Mouse (Mus musculus): ENCODE data around the gene Pip5k1a. TPM values are rescaled to one million over a fixed set of nuclear protein-coding genes. Genes with fewer than 3 reads are reported as not detected.
"Not testable (repeated sequence)": the region's sequence is repeated elsewhere in the genome, so short reads cannot be mapped to it uniquely, and the experiment has no call there.

The Pip5k1a gene
- total and polyA plus RNA-seq, 2 experiments from 2014 or later = 14.5 to 36.6 TPM

DNA sequence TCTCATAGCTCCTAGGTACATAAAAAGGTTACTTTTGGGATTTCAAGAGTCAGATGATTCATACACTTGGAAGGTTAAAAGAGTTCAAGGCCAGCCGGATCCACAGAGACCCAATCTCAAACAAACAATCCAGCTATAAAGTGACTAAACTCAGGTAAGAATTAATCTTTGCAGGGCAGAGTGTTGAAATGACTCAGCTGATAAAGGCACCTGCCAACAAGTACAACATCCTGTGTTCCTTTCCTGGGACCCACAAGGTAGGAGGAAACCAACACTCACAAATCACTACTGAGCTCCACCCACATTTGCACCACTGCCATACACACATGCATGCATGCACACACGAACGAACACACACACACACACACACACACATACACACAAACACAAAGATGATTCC, 78.1 kb downstream of the Pip5k1a start:
- WGBS = 71% methylated on average over 3 of the region's 3 CpGs
- Histone ChIP-seq H3K36me3 (replicated peaks; ENCODE audit: control insufficient read depth, insufficient read depth, low read length) (peaks cover 27% of the 10 kb centered on the region), H3K4me1 (ENCODE audit: control insufficient read depth, insufficient read depth) (peaks cover 16% of the 10 kb centered on the region), H3K27ac (ENCODE audit: low read depth) (no peak overlapping the region), H3K9me3 (replicated peaks; ENCODE audit: control insufficient read depth, low read length) (no peaks in the 10 kb centered on the region), H3K9ac (replicated peaks; ENCODE audit: low read depth, low read length) (no peak overlapping the region), H3K27me3 (ENCODE audit: control insufficient read depth, insufficient read depth, low read length) (no peaks in the 10 kb centered on the region), H3K4me3 (ENCODE audit: low read depth, low read length) (no peak overlapping the region), H3K4me2 (ENCODE audit: low read depth, low read length) (no peak overlapping the region)
- DNase-seq (ENCODE audit: low spot score) (no peak), ATAC-seq (ENCODE audit: insufficient read depth, low read depth) (no peak)
- TF ChIP-seq EP300 (IDR thresholded peaks at IDR 0.05; ENCODE audit: low read depth) (no peak), CTCF (IDR thresholded peaks at IDR 0.05; ENCODE audit: low read depth) (no peak)

DNA sequence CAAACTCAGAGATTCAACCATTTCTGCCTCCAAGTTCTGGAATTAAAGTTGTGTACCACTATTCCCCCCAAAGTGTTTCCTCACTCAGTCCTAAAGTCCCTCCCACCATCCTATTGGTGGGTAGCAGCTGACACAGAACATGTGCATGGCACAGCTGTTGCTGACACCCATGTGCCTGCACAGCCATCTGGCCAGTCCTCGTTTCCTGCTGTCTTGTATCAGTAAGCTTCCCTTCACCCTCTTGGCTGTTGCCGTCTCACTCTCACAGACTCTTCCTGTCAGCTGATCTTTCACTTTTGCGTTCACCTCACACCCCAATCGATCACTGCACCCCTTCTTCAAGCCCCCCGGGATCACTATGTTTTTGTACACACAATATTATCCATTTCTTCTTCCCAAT, 79.0 kb downstream of the Pip5k1a start:
- 0 out of 2 replicates have a peak, but pooled peaks have one; percentile 33 for ATAC-seq (ENCODE audit: insufficient read depth, low read depth)
- Histone ChIP-seq H3K9me3 (replicated peaks; ENCODE audit: control insufficient read depth, low read length) (no peaks in the 10 kb centered on the region), H3K36me3 (replicated peaks; ENCODE audit: control insufficient read depth, insufficient read depth, low read length) (peaks cover 18% of the 10 kb centered on the region), H3K4me3 (ENCODE audit: low read depth, low read length) (no peak overlapping the region), H3K9ac (replicated peaks; ENCODE audit: low read depth, low read length) (no peak overlapping the region), H3K4me1 (ENCODE audit: control insufficient read depth, insufficient read depth) (peaks cover 16% of the 10 kb centered on the region), H3K4me2 (ENCODE audit: low read depth, low read length) (no peak overlapping the region), H3K27me3 (ENCODE audit: control insufficient read depth, insufficient read depth, low read length) (no peaks in the 10 kb centered on the region), H3K27ac (ENCODE audit: low read depth) (no peak overlapping the region)
- no peak for DNase-seq (ENCODE audit: low spot score)
- TF ChIP-seq CTCF (IDR thresholded peaks at IDR 0.05; ENCODE audit: low read depth) (no peak), EP300 (IDR thresholded peaks at IDR 0.05; ENCODE audit: low read depth) (no peak)
- WGBS = 34% methylated on average over 5 of the region's 5 CpGs

DNA sequence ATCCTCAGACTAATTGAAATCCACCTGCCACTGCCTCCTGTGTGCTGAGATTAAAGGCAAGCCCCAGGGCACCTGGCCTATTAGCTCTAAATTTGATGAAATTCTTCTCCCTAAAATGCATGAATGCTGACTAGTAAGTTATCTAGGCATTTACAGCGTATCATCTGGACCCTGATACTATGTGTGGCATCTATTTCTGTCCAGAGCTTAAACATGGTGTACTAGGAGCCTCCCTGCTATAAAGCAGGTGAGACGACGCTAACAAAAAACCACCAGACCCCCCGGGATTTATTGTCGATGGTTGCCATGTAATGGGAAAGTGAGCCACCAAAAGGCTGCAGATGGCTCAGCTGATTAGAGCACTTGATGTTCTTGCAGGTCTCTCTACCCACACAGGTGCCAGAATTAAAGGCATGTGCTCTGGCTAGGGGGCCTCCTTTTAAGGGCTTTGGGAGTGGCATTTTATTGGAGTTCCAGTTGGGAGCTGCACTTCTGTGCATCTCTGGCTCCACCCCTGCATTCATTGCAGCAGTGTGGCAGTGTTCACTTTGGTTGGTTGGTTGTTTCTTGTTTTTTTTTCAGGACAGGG, 79.6 kb downstream of the Pip5k1a start:
- H3K27ac ChIP-seq (ENCODE audit: low read depth) = no peak overlapping the region
- H3K4me2 ChIP-seq (ENCODE audit: low read depth, low read length) = no peak overlapping the region
- peaks cover 16% of the 10 kb centered on the region for H3K4me1 ChIP-seq (ENCODE audit: control insufficient read depth, insufficient read depth)
- DNase-seq (ENCODE audit: low spot score) (no peak), ATAC-seq (ENCODE audit: insufficient read depth, low read depth) (no peak)
- 54% methylated on average over 5 of the region's 5 CpGs for WGBS
- no peaks in the 10 kb centered on the region for H3K9me3 ChIP-seq (replicated peaks; ENCODE audit: control insufficient read depth, low read length)
- no peak for TF ChIP-seq EP300 (IDR thresholded peaks at IDR 0.05; ENCODE audit: low read depth)
- no peak for TF ChIP-seq CTCF (IDR thresholded peaks at IDR 0.05; ENCODE audit: low read depth)
- peaks cover 14% of the 10 kb centered on the region for H3K36me3 ChIP-seq (replicated peaks; ENCODE audit: control insufficient read depth, insufficient read depth, low read length)
- no peak overlapping the region for H3K4me3 ChIP-seq (ENCODE audit: low read depth, low read length)
- no peaks in the 10 kb centered on the region for H3K27me3 ChIP-seq (ENCODE audit: control insufficient read depth, insufficient read depth, low read length)
- no peak overlapping the region for H3K9ac ChIP-seq (replicated peaks; ENCODE audit: low read depth, low read length)

DNA sequence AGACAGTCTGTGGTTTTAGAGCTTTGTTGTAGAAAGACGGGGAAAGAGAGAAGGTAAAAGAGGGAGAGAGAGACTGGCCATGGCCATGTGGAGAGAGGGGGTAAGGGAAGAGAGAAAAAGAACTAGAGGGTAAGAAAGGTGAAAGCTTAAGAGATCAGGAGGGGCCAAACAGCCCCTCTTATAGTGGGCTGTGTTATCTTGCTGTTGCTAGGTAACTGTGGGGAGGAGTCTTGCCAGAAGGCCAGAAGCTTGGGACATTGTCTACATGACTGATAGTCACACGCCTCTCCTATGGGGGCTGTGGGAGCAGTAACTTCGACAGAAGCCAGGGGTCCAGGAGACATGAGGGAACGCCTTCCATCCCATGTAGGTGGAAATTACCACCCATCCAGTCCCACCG, 81.5 kb downstream of the Pip5k1a start:
- no peak for DNase-seq (ENCODE audit: low spot score)
- ATAC-seq (ENCODE audit: insufficient read depth, low read depth) = peak; percentile 10; the same call in 1 of the 2 replicates
- H3K4me1 ChIP-seq (ENCODE audit: control insufficient read depth, insufficient read depth) = peaks cover 16% of the 10 kb centered on the region
- peak overlapping the region; percentile 68 for H3K27ac ChIP-seq (ENCODE audit: low read depth)
- TF ChIP-seq CTCF (IDR thresholded peaks at IDR 0.05; ENCODE audit: low read depth) (no peak), EP300 (IDR thresholded peaks at IDR 0.05; ENCODE audit: low read depth) (no peak)
- WGBS = 31% methylated on average over 5 of the region's 5 CpGs
- H3K27me3 ChIP-seq (ENCODE audit: control insufficient read depth, insufficient read depth, low read length) = no peaks in the 10 kb centered on the region
- no peaks in the 10 kb centered on the region; the same call in 1 of the 2 replicates for H3K36me3 ChIP-seq (replicated peaks; ENCODE audit: control insufficient read depth, insufficient read depth, low read length)
- no peaks in the 10 kb centered on the region for H3K9me3 ChIP-seq (replicated peaks; ENCODE audit: control insufficient read depth, low read length)
- peak overlapping the region; percentile 17; the same call in 1 of the 2 replicates for H3K4me3 ChIP-seq (ENCODE audit: low read depth, low read length)
- 0 out of 2 replicates have a peak overlapping the region, but pooled peaks have one; percentile 13 for H3K9ac ChIP-seq (replicated peaks; ENCODE audit: low read depth, low read length)
- H3K4me2 ChIP-seq (ENCODE audit: low read depth, low read length) = peak overlapping the region; percentile 50

DNA sequence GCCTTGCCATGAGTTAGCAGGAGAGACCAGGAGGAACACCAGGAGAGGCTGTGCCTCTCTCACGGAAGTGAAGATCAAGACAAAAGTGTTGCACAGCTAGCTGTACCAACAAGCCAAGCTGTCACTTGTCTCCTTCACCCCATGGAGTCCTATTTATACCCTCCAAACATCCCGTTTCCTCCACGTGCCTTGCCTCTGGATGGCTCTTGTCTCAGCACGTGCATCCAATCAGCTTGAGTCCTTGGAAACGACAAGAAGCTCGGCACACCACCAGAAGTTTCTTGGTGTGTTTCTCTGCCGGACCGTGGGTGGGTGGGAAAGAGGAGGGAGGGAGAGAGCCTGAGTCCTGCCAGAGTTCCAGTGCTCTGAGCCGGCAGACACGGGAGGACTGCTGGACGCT, 82.2 kb downstream of the Pip5k1a start:
- peak overlapping the region; percentile 50 for H3K4me2 ChIP-seq (ENCODE audit: low read depth, low read length)
- H3K27me3 ChIP-seq (ENCODE audit: control insufficient read depth, insufficient read depth, low read length) = no peaks in the 10 kb centered on the region
- 4% methylated on average over 11 of the region's 11 CpGs for WGBS
- peak overlapping the region; percentile 17; the same call in 1 of the 2 replicates for H3K4me3 ChIP-seq (ENCODE audit: low read depth, low read length)
- 0 out of 2 replicates have a peak overlapping the region, but pooled peaks have one; percentile 13 for H3K9ac ChIP-seq (replicated peaks; ENCODE audit: low read depth, low read length)
- no peaks in the 10 kb centered on the region for H3K9me3 ChIP-seq (replicated peaks; ENCODE audit: control insufficient read depth, low read length)
- DNase-seq (ENCODE audit: low spot score) (peak; percentile 81), ATAC-seq (ENCODE audit: insufficient read depth, low read depth) (peak; percentile 87)
- peak overlapping the region; percentile 68 for H3K27ac ChIP-seq (ENCODE audit: low read depth)
- H3K4me1 ChIP-seq (ENCODE audit: control insufficient read depth, insufficient read depth) = peaks cover 16% of the 10 kb centered on the region
- no peak for TF ChIP-seq EP300 (IDR thresholded peaks at IDR 0.05; ENCODE audit: low read depth)
- TF ChIP-seq CTCF (IDR thresholded peaks at IDR 0.05; ENCODE audit: low read depth) = no peak
- no peaks in the 10 kb centered on the region for H3K36me3 ChIP-seq (replicated peaks; ENCODE audit: control insufficient read depth, insufficient read depth, low read length)

DNA sequence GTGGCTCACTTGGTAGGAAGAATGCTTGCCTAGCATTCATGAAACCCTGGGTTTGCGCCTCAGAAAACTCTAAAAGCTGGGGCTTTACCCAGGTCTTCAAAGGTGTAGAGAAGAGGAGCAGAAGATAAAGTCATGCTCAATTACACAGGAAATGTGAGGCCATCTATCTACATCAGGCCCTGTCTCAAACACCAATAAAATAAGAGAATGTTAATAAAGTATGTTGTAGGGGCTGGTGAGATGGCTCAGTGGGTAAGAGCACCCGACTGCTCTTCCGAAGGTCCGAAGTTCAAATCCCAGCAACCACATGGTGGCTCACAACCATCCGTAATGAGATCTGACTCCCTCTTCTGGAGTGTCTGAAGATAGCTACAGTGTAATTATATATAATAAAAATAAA, 85.8 kb downstream of the Pip5k1a start:
- H3K36me3 ChIP-seq (replicated peaks; ENCODE audit: control insufficient read depth, insufficient read depth, low read length); H3K27ac ChIP-seq (ENCODE audit: low read depth); H3K9me3 ChIP-seq (replicated peaks; ENCODE audit: control insufficient read depth, low read length); DNase-seq (ENCODE audit: low spot score); H3K4me3 ChIP-seq (ENCODE audit: low read depth, low read length); H3K27me3 ChIP-seq (ENCODE audit: control insufficient read depth, insufficient read depth, low read length); ATAC-seq (ENCODE audit: insufficient read depth, low read depth); H3K9ac ChIP-seq (replicated peaks; ENCODE audit: low read depth, low read length); H3K4me2 ChIP-seq (ENCODE audit: low read depth, low read length): not testable (repeated sequence)
- WGBS = 83% methylated on average over 5 of the region's 5 CpGs
- peaks cover 16% of the 10 kb centered on the region for H3K4me1 ChIP-seq (ENCODE audit: control insufficient read depth, insufficient read depth)
